In the genomic region with DNA sequence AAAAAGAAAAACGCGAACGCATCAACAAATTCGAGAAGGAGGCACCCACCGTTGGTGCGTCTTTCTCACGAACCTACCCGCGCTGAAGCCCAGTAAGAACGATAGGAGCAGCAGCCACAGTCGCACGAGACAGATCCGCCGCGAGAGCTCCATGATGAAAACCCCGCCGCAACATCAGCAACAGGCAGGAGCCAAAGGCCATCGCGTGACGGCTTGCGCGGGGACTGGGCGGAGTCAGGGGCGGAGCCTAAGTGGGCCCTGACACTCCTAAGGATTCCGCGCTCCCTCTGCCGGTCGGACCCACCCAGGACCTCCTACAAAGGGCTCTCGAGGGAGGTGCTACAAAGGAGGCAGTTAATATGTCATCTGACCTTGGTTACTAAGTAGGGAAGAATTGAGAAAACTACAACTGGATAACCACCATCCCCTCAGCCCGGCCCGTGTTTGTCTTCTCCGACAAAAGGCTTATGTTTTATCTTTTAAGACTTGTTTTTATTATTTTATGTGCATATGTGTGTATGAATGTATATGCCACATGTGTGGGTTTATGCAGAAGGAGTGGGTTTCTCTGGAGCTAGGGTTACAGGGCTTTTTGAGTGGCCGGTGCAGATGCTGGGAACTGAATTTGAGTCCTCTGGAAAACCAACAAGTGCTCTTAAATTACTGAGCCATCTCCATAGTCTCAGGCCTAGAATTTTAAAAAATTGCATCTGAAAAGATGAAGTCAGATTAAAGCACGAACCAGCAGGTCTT, we compare ENCODE assay signal across 8 mouse cellular contexts. TPM values are rescaled to one million over a fixed set of nuclear protein-coding genes. Genes with fewer than 3 reads are reported as not detected.
A peak's percentile ranks its signal among the peaks of the same experiment; 100 is the strongest.
DNase-seq lines count a peak whose midpoint lies in the region; ATAC-seq and TF ChIP-seq lines count a peak whose summit lies in the region.

A gene (minus strand): TSS at position 249 of the 753 bp plus-strand sequence.

- peak; percentile 99 for ATAC-seq in G1E (ENCODE audit: extremely low read depth, insufficient number of reproducible peaks, low FRiP score, poor library complexity, severe bottlenecking)
- peak; percentile 99 for ATAC-seq in forebrain, embryonic 16.5 days
- ATAC-seq in lung, embryonic 14.5 days (ENCODE audit: insufficient read depth): peak; percentile 98

- peak within 1 kb of the TSS; percentile 70 for H3K4me3 ChIP-seq in G1E (ENCODE audit: low read depth, low read length)
- peak within 1 kb of the TSS; percentile 61 for H3K4me3 ChIP-seq in forebrain, embryonic 16.5 days (replicated peaks; ENCODE audit: low read length)
- H3K4me3 ChIP-seq in layer of hippocampus, adult 2 months: peak within 1 kb of the TSS; percentile 66
- H3K4me3 ChIP-seq in lung, embryonic 14.5 days (ENCODE audit: low read depth, low read length): peak within 1 kb of the TSS; percentile 47
- H3K4me3 ChIP-seq in olfactory bulb, adult 2 months (ENCODE audit: insufficient read depth, low read depth, low read length): peak within 1 kb of the TSS; percentile 65
- H3K4me3 ChIP-seq in thymus, adult 2 months (ENCODE audit: control insufficient read depth, insufficient read depth, low read length): peak within 1 kb of the TSS; percentile 21

- peak within 1 kb of the TSS; percentile 63 for H3K4me2 ChIP-seq in forebrain, embryonic 16.5 days (ENCODE audit: low read length)
- peak within 1 kb of the TSS; percentile 60 for H3K4me2 ChIP-seq in lung, embryonic 14.5 days

- H3K9me3 ChIP-seq in G1E (replicated peaks): no peaks in the 10 kb centered on the region
- no peaks in the 10 kb centered on the region for H3K9me3 ChIP-seq in forebrain, embryonic 16.5 days (ENCODE audit: control insufficient read depth, low read length)
- H3K9me3 ChIP-seq in lung, embryonic 14.5 days (ENCODE audit: low read depth, low read length): no peaks in the 10 kb centered on the region

- TF ChIP-seq CTCF in G1E (IDR thresholded peaks at IDR 0.05; ENCODE audit: low read depth, low read length): peak; percentile 14; the same call in 1 of the 2 replicates
- TF ChIP-seq CTCF in layer of hippocampus, adult 2 months (conservative IDR thresholded peaks at IDR 0.05): peak; percentile 92
- peak; percentile 84 for TF ChIP-seq CTCF in lung, embryonic 14.5 days (IDR thresholded peaks at IDR 0.05; ENCODE audit: low read depth)
- TF ChIP-seq CTCF in olfactory bulb, adult 2 months (IDR thresholded peaks at IDR 0.05; ENCODE audit: insufficient read depth, low read depth, low read length): peak; percentile 78
- TF ChIP-seq CTCF in thymus, adult 2 months (IDR thresholded peaks at IDR 0.05; ENCODE audit: borderline replicate concordance, control insufficient read depth, extremely low read depth, insufficient read depth, low read length, poor library complexity): peak; percentile 66; the same call in 1 of the 2 replicates

- 5% methylated on average over 34 of the region's 34 CpGs for WGBS in forebrain, embryonic 16.5 days
- WGBS in lung, embryonic 14.5 days: 4% methylated on average over 34 of the region's 34 CpGs
- 4% methylated on average over 34 of the region's 34 CpGs for WGBS in olfactory bulb, adult 2 months
- 5% methylated on average over 34 of the region's 34 CpGs for WGBS in thymus, adult 2 months

- TF ChIP-seq POLR2A in olfactory bulb, adult 2 months (IDR thresholded peaks at IDR 0.05; ENCODE audit: insufficient read depth, low read depth, low read length): 0 out of 2 replicates have a peak, but pooled peaks have one; percentile 43
- no peak for TF ChIP-seq POLR2A in thymus, adult 2 months (IDR thresholded peaks at IDR 0.05; ENCODE audit: control insufficient read depth, extremely low read depth, insufficient read depth, low read length, poor library complexity)

- intact Hi-C loops in heart, postnatal 36 days (cut with DNase I): loop anchor here (1.0 to 10.0 kb wide), 3 partner anchors 48 to 191 kb away; no protein-coding TSS in a partner anchor

- H3K9ac ChIP-seq in forebrain, embryonic 16.5 days (replicated peaks; ENCODE audit: low read depth, low read length): peak within 1 kb of the TSS; percentile 55
- H3K9ac ChIP-seq in lung, embryonic 14.5 days: peak within 1 kb of the TSS; percentile 56

- no peaks in the 10 kb centered on the region for H3K36me3 ChIP-seq in G1E (replicated peaks)
- H3K36me3 ChIP-seq in forebrain, embryonic 16.5 days (ENCODE audit: control insufficient read depth, insufficient read depth): no peaks in the 10 kb centered on the region; the same call in 1 of the 2 replicates
- H3K36me3 ChIP-seq in lung, embryonic 14.5 days (ENCODE audit: insufficient read depth): peaks cover 12% of the 10 kb centered on the region
- no peaks in the 10 kb centered on the region for H3K36me3 ChIP-seq in thymus, adult 2 months (ENCODE audit: control insufficient read depth, insufficient read depth, low read length)

- H3K4me1 ChIP-seq in G1E (ENCODE audit: insufficient read depth, low read depth, low read length): peaks cover 20% of the 10 kb centered on the region
- no peaks in the 10 kb centered on the region for H3K4me1 ChIP-seq in forebrain, embryonic 16.5 days (replicated peaks; ENCODE audit: control insufficient read depth, insufficient read depth, low read length)
- H3K4me1 ChIP-seq in lung, embryonic 14.5 days (ENCODE audit: insufficient read depth): 0 out of 2 replicates have a peak, but pooled peaks cover 7% of the 10 kb centered on the region
- H3K4me1 ChIP-seq in olfactory bulb, adult 2 months (ENCODE audit: control insufficient read depth, insufficient read depth, low read length): peaks cover 7% of the 10 kb centered on the region; the same call in 1 of the 2 replicates
- 0 out of 2 replicates have a peak, but pooled peaks cover 2% of the 10 kb centered on the region for H3K4me1 ChIP-seq in thymus, adult 2 months (replicated peaks; ENCODE audit: control insufficient read depth, insufficient read depth, low read length)

- H3K27me3 ChIP-seq in G1E (ENCODE audit: insufficient read depth, low read length): peaks cover 4% of the 10 kb centered on the region; the same call in 1 of the 2 replicates
- H3K27me3 ChIP-seq in forebrain, embryonic 16.5 days (replicated peaks; ENCODE audit: control insufficient read depth, insufficient read depth, low read length): no peaks in the 10 kb centered on the region
- no peaks in the 10 kb centered on the region for H3K27me3 ChIP-seq in lung, embryonic 14.5 days (ENCODE audit: insufficient read depth, low read length)
- H3K27me3 ChIP-seq in thymus, adult 2 months (ENCODE audit: control insufficient read depth, insufficient read depth, low read length): no peaks in the 10 kb centered on the region

- DNase-seq in G1E (ENCODE audit: low spot score): peak; percentile 82
- peak; percentile 98 for DNase-seq in cerebellum, adult 18-20 months
- DNase-seq in heart, postnatal 36 days: peak; percentile 96 to 99
- peak; percentile 95 to 96 for DNase-seq in layer of hippocampus, adult 2 months (ENCODE audit: low spot score in 2 of 2)
- peak; percentile 99 for DNase-seq in lung, embryonic 14.5 days
- peak; percentile 99 for DNase-seq in thymus, adult 2 months

- peak within 1 kb of the TSS; percentile 53; the same call in 1 of the 2 replicates for H3K27ac ChIP-seq in forebrain, embryonic 16.5 days (ENCODE audit: low read length)
- H3K27ac ChIP-seq in layer of hippocampus, adult 2 months: peak within 1 kb of the TSS; percentile 79
- peak within 1 kb of the TSS; percentile 61; the same call in 1 of the 2 replicates for H3K27ac ChIP-seq in lung, embryonic 14.5 days (ENCODE audit: low read depth)
- H3K27ac ChIP-seq in olfactory bulb, adult 2 months (ENCODE audit: insufficient read depth, low read depth, low read length): no peak within 1 kb of the TSS
- H3K27ac ChIP-seq in thymus, adult 2 months (ENCODE audit: control insufficient read depth, insufficient read depth, low read length): no peak within 1 kb of the TSS

RNA-seq across cellular contexts. Expression of the gene that starts here (rescaled TPM):
- 25.2 and 29.3 TPM in 2 replicates for total RNA-seq in G1E (2014; fragmentation: Nextera tagmentation)
- total RNA-seq in G1E (2017): 8.1 and 8.8 TPM in 2 replicates
- 1.4 and 2.1 TPM in 2 replicates for polyA plus RNA-seq in G1E (2012)
- polyA plus RNA-seq in forebrain, embryonic 16.5 days (2015; fragmentation: Nextera tagmentation; extraction: Ambion mirVana): 33.7 and 36.2 TPM in 2 replicates
- total RNA-seq in heart, postnatal 36 days (2021): 10 to 100 TPM; 19.2 to 21.7 TPM
- 10 to 100 TPM; 13.2 to 13.9 TPM for total RNA-seq in layer of hippocampus, adult 2 months (2021)
- polyA plus RNA-seq in lung, embryonic 14.5 days (2014; fragmentation: Nextera tagmentation; extraction: Ambion mirVana): 83.4 and 83.6 TPM in 2 replicates
- polyA plus RNA-seq in olfactory bulb, adult 2 months (2012; ENCODE audit: insufficient read depth, insufficient read length, low replicate concordance, missing spikeins): not detected in 2 replicates
- polyA plus RNA-seq in thymus, adult 2 months (2012; rRNA removed): 7.7 and 10.3 TPM in 2 replicates

Comparison
In these comparisons a context has a peak if more than half of its experiments do, and no peak if none do; other contexts are left out.
1. CTCF ChIP-seq: peak in every context shown above with its lines; median percentile 92 in layer of hippocampus, adult 2 months; 84 in lung, embryonic 14.5 days; 78 in olfactory bulb, adult 2 months; 66 in thymus, adult 2 months; 14 in G1E.
2. H3K27ac ChIP-seq: peak in forebrain, embryonic 16.5 days (single experiment), layer of hippocampus, adult 2 months (single experiment) and lung, embryonic 14.5 days (single experiment); none in olfactory bulb, adult 2 months (single experiment) and thymus, adult 2 months (single experiment).
3. Peak in every context shown above with its lines, with median percentiles within 50 percentile points of each other: ATAC-seq, DNase-seq and H3K4me3 ChIP-seq.